Comparison of ENCODE assay signal across 11 mouse cellular contexts in genomic region chr8:61316813-61317534, GRCm38 (mm10).
DNase-seq lines count a peak whose midpoint lies in the region; ATAC-seq and TF ChIP-seq lines count a peak whose summit lies in the region.
"Had no signal": no experiment of that assay in that cellular context is flagged by ENCODE, and none has a peak within 500 bp of the region (broad histone marks: within the 10 kb centered on the region; RNA-seq: fewer than 3 reads in every experiment).

No protein-coding gene starts in this region.

- H3K4me3 ChIP-seq in kidney, embryonic 14.5 days (ENCODE audit: low read length) = no peak overlapping the region
- H3K4me3 ChIP-seq in forebrain, embryonic 11.5 days (ENCODE audit: low read depth, low read length) = no peak overlapping the region
- no peak overlapping the region for H3K4me3 ChIP-seq in hindbrain, postnatal 0 days (ENCODE audit: low read length)
- H3K4me3 ChIP-seq in midbrain, embryonic 14.5 days (replicated peaks; ENCODE audit: low read depth, low read length) = no peak overlapping the region
- H3K4me3 ChIP-seq in liver, postnatal 0 days (ENCODE audit: low read depth, low read length) = no peak overlapping the region
- H3K4me3 ChIP-seq: myocyte had no signal

- H3K27ac ChIP-seq in kidney, embryonic 14.5 days (ENCODE audit: low read depth, low read length) = peak overlapping the region; percentile 52; the same call in 1 of the 2 replicates
- peak overlapping the region; percentile 15; the same call in 1 of the 2 replicates for H3K27ac ChIP-seq in forebrain, embryonic 11.5 days (ENCODE audit: low read depth, low read length)
- no peak overlapping the region for H3K27ac ChIP-seq in hindbrain, postnatal 0 days
- peak overlapping the region; percentile 75 for H3K27ac ChIP-seq in midbrain, embryonic 14.5 days (replicated peaks; ENCODE audit: low read depth, low read length)
- H3K27ac ChIP-seq in liver, postnatal 0 days (ENCODE audit: low read depth) = no peak overlapping the region

- H3K27me3 ChIP-seq in kidney, embryonic 14.5 days (ENCODE audit: control insufficient read depth, insufficient read depth, low read length) = no peaks in the 10 kb centered on the region
- H3K27me3 ChIP-seq in forebrain, embryonic 11.5 days (ENCODE audit: control insufficient read depth, insufficient read depth, low read length) = no peaks in the 10 kb centered on the region
- H3K27me3 ChIP-seq in hindbrain, postnatal 0 days (ENCODE audit: insufficient read depth, low read length) = no peaks in the 10 kb centered on the region
- H3K27me3 ChIP-seq in midbrain, embryonic 14.5 days (ENCODE audit: control insufficient read depth, insufficient read depth, low read length) = no peaks in the 10 kb centered on the region
- no peaks in the 10 kb centered on the region for H3K27me3 ChIP-seq in liver, postnatal 0 days (ENCODE audit: insufficient read depth, low read length)
- H3K27me3 ChIP-seq: CH12.LX had no signal

- H3K4me1 ChIP-seq in kidney, embryonic 14.5 days (ENCODE audit: control insufficient read depth, insufficient read depth, low read length) = peaks cover 25% of the 10 kb centered on the region
- peaks cover 4% of the 10 kb centered on the region; the same call in 1 of the 2 replicates for H3K4me1 ChIP-seq in forebrain, embryonic 11.5 days (replicated peaks; ENCODE audit: control insufficient read depth, insufficient read depth, low read length)
- H3K4me1 ChIP-seq in hindbrain, postnatal 0 days (ENCODE audit: insufficient read depth, low read length) = no peaks in the 10 kb centered on the region
- no peaks in the 10 kb centered on the region for H3K4me1 ChIP-seq in midbrain, embryonic 14.5 days (ENCODE audit: control insufficient read depth, insufficient read depth, low read length)
- no peaks in the 10 kb centered on the region for H3K4me1 ChIP-seq in liver, postnatal 0 days (ENCODE audit: insufficient read depth)

- TF ChIP-seq CTCF in hindbrain, postnatal 0 days (IDR thresholded peaks at IDR 0.05; ENCODE audit: low read depth) = no peak
- TF ChIP-seq CTCF in liver, postnatal 0 days (IDR thresholded peaks at IDR 0.05; ENCODE audit: low read depth) = no peak

- no peak for TF ChIP-seq EP300 in liver, postnatal 0 days (IDR thresholded peaks at IDR 0.05; ENCODE audit: low read depth)

- peaks cover 4% of the 10 kb centered on the region; the same call in 1 of the 2 replicates for H3K9me3 ChIP-seq in kidney, embryonic 14.5 days (ENCODE audit: control insufficient read depth, low read length)
- no peaks in the 10 kb centered on the region; the same call in 1 of the 2 replicates for H3K9me3 ChIP-seq in forebrain, embryonic 11.5 days (ENCODE audit: control insufficient read depth, low read length)
- no peaks in the 10 kb centered on the region for H3K9me3 ChIP-seq in hindbrain, postnatal 0 days (ENCODE audit: low read length)
- H3K9me3 ChIP-seq in midbrain, embryonic 14.5 days (ENCODE audit: control insufficient read depth, low read length) = no peaks in the 10 kb centered on the region
- H3K9me3 ChIP-seq in liver, postnatal 0 days (ENCODE audit: low read length) = no peaks in the 10 kb centered on the region

- peak; percentile 77; the same call in 1 of the 2 replicates for ATAC-seq in kidney, embryonic 14.5 days (ENCODE audit: low FRiP score, low TSS enrichment)
- peak; percentile 77 for ATAC-seq in forebrain, embryonic 11.5 days (replicated peaks; ENCODE audit: low FRiP score)
- no peak; the same call in 1 of the 2 replicates for ATAC-seq in hindbrain, postnatal 0 days
- no peak for ATAC-seq in midbrain, embryonic 14.5 days (ENCODE audit: low FRiP score, low TSS enrichment)
- no peak for ATAC-seq in liver, postnatal 0 days

- H3K36me3 ChIP-seq in kidney, embryonic 14.5 days (ENCODE audit: control insufficient read depth, insufficient read depth, low read length) = no peaks in the 10 kb centered on the region
- no peaks in the 10 kb centered on the region for H3K36me3 ChIP-seq in forebrain, embryonic 11.5 days (ENCODE audit: control insufficient read depth, insufficient read depth, low read length)
- no peaks in the 10 kb centered on the region for H3K36me3 ChIP-seq in hindbrain, postnatal 0 days (ENCODE audit: insufficient read depth, low read length)
- no peaks in the 10 kb centered on the region for H3K36me3 ChIP-seq in midbrain, embryonic 14.5 days (ENCODE audit: control insufficient read depth, insufficient read depth, low read length)
- no peaks in the 10 kb centered on the region for H3K36me3 ChIP-seq in liver, postnatal 0 days (replicated peaks; ENCODE audit: insufficient read depth, low read length)

- no peak for DNase-seq in kidney, adult 8-10 months
- DNase-seq in forebrain, embryonic 11.5 days (ENCODE audit: low spot score) = no peak
- DNase-seq in hindbrain, postnatal 0 days (ENCODE audit: low spot score) = peak; percentile 56
- DNase-seq in midbrain, embryonic 14.5 days = no peak
- DNase-seq in liver, postnatal 0 days = no peak
- DNase-seq in left cerebral cortex, postnatal 36 days (ENCODE audit: low spot score in 2 of 2) = no peak
- DNase-seq in right cerebral cortex, adult 18-20 months = no peak
- DNase-seq: gastrocnemius, postnatal 25 days had no signal

- WGBS in kidney, embryonic 14.5 days = 53% methylated on average over 10 of the region's 10 CpGs
- WGBS in forebrain, embryonic 11.5 days = 61% methylated on average over 10 of the region's 10 CpGs
- WGBS in hindbrain, postnatal 0 days = 50% methylated on average over 10 of the region's 10 CpGs
- WGBS in midbrain, embryonic 14.5 days = 64% methylated on average over 10 of the region's 10 CpGs
- 80% methylated on average over 10 of the region's 10 CpGs for WGBS in liver, postnatal 0 days (ENCODE audit: insufficient replicate concordance)

- intact Hi-C loops in left cerebral cortex, postnatal 36 days (cut with DNase I) = no loop called here

- no peak overlapping the region for H3K9ac ChIP-seq in kidney, embryonic 14.5 days (ENCODE audit: low read depth, low read length)
- no peak overlapping the region for H3K9ac ChIP-seq in forebrain, embryonic 11.5 days (ENCODE audit: low read length)
- H3K9ac ChIP-seq in hindbrain, postnatal 0 days (replicated peaks; ENCODE audit: low read length) = no peak overlapping the region
- no peak overlapping the region for H3K9ac ChIP-seq in midbrain, embryonic 14.5 days (replicated peaks; ENCODE audit: low read length)
- H3K9ac ChIP-seq in liver, postnatal 0 days (replicated peaks) = no peak overlapping the region

- no peak overlapping the region for H3K4me2 ChIP-seq in kidney, embryonic 14.5 days (replicated peaks; ENCODE audit: low read depth, low read length)
- H3K4me2 ChIP-seq in forebrain, embryonic 11.5 days (ENCODE audit: low read depth, low read length, severe bottlenecking) = no peak overlapping the region
- H3K4me2 ChIP-seq in hindbrain, postnatal 0 days (ENCODE audit: low read depth, low read length) = no peak overlapping the region
- no peak overlapping the region for H3K4me2 ChIP-seq in midbrain, embryonic 14.5 days (ENCODE audit: low read length)
- no peak overlapping the region for H3K4me2 ChIP-seq in liver, postnatal 0 days (ENCODE audit: low read depth, low read length)

Comparison
In these comparisons a context has a peak if more than half of its experiments do, and no peak if none do; other contexts are left out.
1. ATAC-seq: peak in kidney, embryonic 14.5 days (single experiment) and forebrain, embryonic 11.5 days (single experiment); none in hindbrain, postnatal 0 days (single experiment), midbrain, embryonic 14.5 days (single experiment) and liver, postnatal 0 days (single experiment).
2. H3K27ac ChIP-seq: peak in kidney, embryonic 14.5 days (single experiment), forebrain, embryonic 11.5 days (single experiment) and midbrain, embryonic 14.5 days (single experiment); none in hindbrain, postnatal 0 days (single experiment) and liver, postnatal 0 days (single experiment).